Mouse (Mus musculus): ENCODE data around the gene Ube2o. TPM values are rescaled to one million over a fixed set of nuclear protein-coding genes. Genes with fewer than 3 reads are reported as not detected.

Gene Ube2o
- polyA plus RNA-seq, 1 experiment: 27.8 TPM

GRCm38 (mm10) chr11:116522886-116523698, 58.2 kb downstream of the Ube2o start:
- no peak for TF ChIP-seq GATA1 (IDR thresholded peaks at IDR 0.05; ENCODE audit: low read length)

- no peak for TF ChIP-seq GATA1 (IDR thresholded peaks at IDR 0.05; ENCODE audit: low read length)
Observed at GRCm38 (mm10) chr11:116522046-116522445, 59.2 kb downstream of the Ube2o start.

- TF ChIP-seq GATA1 (IDR thresholded peaks at IDR 0.05; ENCODE audit: low read length): no peak
Observed at GRCm38 (mm10) chr11:116521143-116521542, 60.1 kb downstream of the Ube2o start.

GRCm38 (mm10) chr11:116518482-116518881, 62.8 kb downstream of the Ube2o start:
- no peak for TF ChIP-seq GATA1 (IDR thresholded peaks at IDR 0.05; ENCODE audit: low read length)

- no peak for TF ChIP-seq GATA1 (IDR thresholded peaks at IDR 0.05; ENCODE audit: low read length)
Observed at GRCm38 (mm10) chr11:116515330-116516020, 65.8 kb downstream of the Ube2o start.

GRCm38 (mm10) chr11:116513531-116514038, 67.7 kb downstream of the Ube2o start:
- no peak for TF ChIP-seq GATA1 (IDR thresholded peaks at IDR 0.05; ENCODE audit: low read length)

- no peak for TF ChIP-seq GATA1 (IDR thresholded peaks at IDR 0.05; ENCODE audit: low read length)
Observed at GRCm38 (mm10) chr11:116512987-116513386, 68.3 kb downstream of the Ube2o start.

GRCm38 (mm10) chr11:116512154-116512553, 69.1 kb downstream of the Ube2o start:
- TF ChIP-seq GATA1 (IDR thresholded peaks at IDR 0.05; ENCODE audit: low read length): no peak

GRCm38 (mm10) chr11:116511301-116511868, 69.9 kb downstream of the Ube2o start:
- TF ChIP-seq GATA1 (IDR thresholded peaks at IDR 0.05; ENCODE audit: low read length): no peak

- TF ChIP-seq GATA1 (IDR thresholded peaks at IDR 0.05; ENCODE audit: low read length): no peak
Observed at GRCm38 (mm10) chr11:116508689-116509088, 72.6 kb downstream of the Ube2o start.

- peak; percentile 95 for TF ChIP-seq GATA1 (IDR thresholded peaks at IDR 0.05; ENCODE audit: low read length)
Observed at GRCm38 (mm10) chr11:116506151-116506875, 74.9 kb downstream of the Ube2o start.

- TF ChIP-seq GATA1 (IDR thresholded peaks at IDR 0.05; ENCODE audit: low read length): no peak
Observed at GRCm38 (mm10) chr11:116505573-116505972, 75.7 kb downstream of the Ube2o start.

- no peak for TF ChIP-seq GATA1 (IDR thresholded peaks at IDR 0.05; ENCODE audit: low read length)
Observed at GRCm38 (mm10) chr11:116504516-116504915, 76.7 kb downstream of the Ube2o start.

- TF ChIP-seq GATA1 (IDR thresholded peaks at IDR 0.05; ENCODE audit: low read length): no peak
Observed at GRCm38 (mm10) chr11:116501005-116501746, 80.1 kb downstream of the Ube2o start.

- no peak for TF ChIP-seq GATA1 (IDR thresholded peaks at IDR 0.05; ENCODE audit: low read length)
Observed at GRCm38 (mm10) chr11:116499018-116499417, 82.2 kb downstream of the Ube2o start.
